Mouse (Mus musculus) heart, embryonic 13.5 days (tissue): ENCODE measurements around the gene Ezh1. TPM values are rescaled to one million over a fixed set of nuclear protein-coding genes. Genes with fewer than 3 reads are reported as not detected.

Source experiments
- ATAC-seq: fragments of 200-750 bp; cut with Nextera tagmentation; 2 replicates; pipeline ENCODE4 v1.8.0; 2017; ENCODE audit warnings: moderate TSS enrichment; ENCODE audit not compliant: insufficient number of reproducible peaks, low FRiP score, low TSS enrichment; ENCODE audit errors: extremely low read depth
- H3K27ac ChIP-seq: fragments of 300-500 bp; sonication (generic); replicated peaks from 2 replicates; pipeline ENCODE4 v1.5.1; 2015; ENCODE audit warnings: moderate library complexity, mild to moderate bottlenecking, inconsistent platforms
- H3K27me3 ChIP-seq: fragments of 300-500 bp; sonication (generic); replicated peaks from 2 replicates; pipeline ENCODE4 v1.6.1; 2015; ENCODE audit warnings: mild to moderate bottlenecking, inconsistent platforms
- H3K36me3 ChIP-seq: fragments of 300-500 bp; sonication (generic); 2 replicates; pipeline ENCODE4 v1.6.1; 2015; ENCODE audit warnings: mild to moderate bottlenecking, inconsistent platforms
- H3K4me1 ChIP-seq: fragments of 300-500 bp; sonication (generic); 2 replicates; pipeline ENCODE4 v1.6.1; 2015; ENCODE audit warnings: inconsistent platforms
- H3K4me2 ChIP-seq: fragments of 300-500 bp; sonication (generic); 2 replicates; pipeline ENCODE4 v1.6.1; 2015; ENCODE audit warnings: inconsistent platforms, mild to moderate bottlenecking, moderate library complexity
- H3K4me3 ChIP-seq: fragments of 300-500 bp; sonication (generic); 2 replicates; pipeline ENCODE4 v1.5.1; 2015; ENCODE audit warnings: moderate library complexity, mild to moderate bottlenecking, inconsistent platforms
- H3K9ac ChIP-seq: fragments of 300-500 bp; sonication (generic); 2 replicates; pipeline ENCODE4 v1.6.1; 2015; ENCODE audit warnings: inconsistent platforms, mild to moderate bottlenecking, moderate library complexity
- H3K9me3 ChIP-seq: fragments of 300-500 bp; sonication (generic); 2 replicates; pipeline ENCODE4 v1.6.1; 2016; ENCODE audit warnings: inconsistent platforms
- WGBS: fragments of 180-500 bp; shearing (Covaris S2); methylation state at CpG from one replicate; pipeline ENCODE4 v1.1.7; 2015; ENCODE audit warnings: mixed read lengths; 5-methylcytosine and 5-hydroxymethylcytosine counted together
- polyA plus RNA-seq: library from polyadenylated mRNA; unstranded; fragments of >200 nt; fragmentation: Nextera tagmentation; extraction: Ambion mirVana; gene quantifications from 2 replicates; pipeline ENCODE4 v1.2.1, GENCODE M21; 2015

The Ezh1 gene
- polyA plus RNA-seq, 1 experiment from 2014 or later = 11.7 TPM

- Histone ChIP-seq H3K4me3 (no peak overlapping the region), H3K27me3 (peaks cover 70% of the 10 kb centered on the region), H3K9me3 (no peaks in the 10 kb centered on the region), H3K36me3 (no peaks in the 10 kb centered on the region), H3K9ac (no peak overlapping the region; the same call in 1 of the 2 replicates), H3K27ac (no peak overlapping the region), H3K4me2 (no peak overlapping the region), H3K4me1 (peaks cover 34% of the 10 kb centered on the region)
- ATAC-seq = no peak
- 76% methylated on average over 15 of the region's 15 CpGs for WGBS
These were observed 47.0 kb downstream of the Ezh1 start for GRCm38 (mm10) chr11:101179306-101179705.

- Histone ChIP-seq H3K36me3 (no peaks in the 10 kb centered on the region), H3K9ac (0 out of 2 replicates have a peak overlapping the region, but pooled peaks have one; percentile 34), H3K4me3 (no peak overlapping the region), H3K27ac (no peak overlapping the region), H3K4me1 (peaks cover 43% of the 10 kb centered on the region), H3K9me3 (no peaks in the 10 kb centered on the region), H3K4me2 (peak overlapping the region; percentile 33), H3K27me3 (peaks cover 73% of the 10 kb centered on the region)
- no peak for ATAC-seq
- 56% methylated on average over 36 of the region's 36 CpGs for whole genome bisulfite sequencing
These were observed 47.9 kb downstream of the Ezh1 start for GRCm38 (mm10) chr11:101178061-101179058.

GRCm38 (mm10) chr11:101176933-101177773 lies 49.1 kb downstream of the Ezh1 start:
- 0 out of 2 replicates have a peak, but pooled peaks have one; percentile 8 for ATAC-seq
- H3K36me3 ChIP-seq = no peaks in the 10 kb centered on the region
- H3K27me3 ChIP-seq = peaks cover 66% of the 10 kb centered on the region
- no peak overlapping the region for H3K9ac ChIP-seq
- WGBS = 33% methylated on average over 22 of the region's 22 CpGs
- peaks cover 54% of the 10 kb centered on the region for H3K4me1 ChIP-seq
- peak overlapping the region; percentile 44; the same call in 1 of the 2 replicates for H3K4me3 ChIP-seq
- peak overlapping the region; percentile 97 for H3K4me2 ChIP-seq
- no peak overlapping the region for H3K27ac ChIP-seq
- H3K9me3 ChIP-seq = no peaks in the 10 kb centered on the region

GRCm38 (mm10) chr11:101176117-101176691 lies 50.1 kb downstream of the Ezh1 start:
- H3K36me3 ChIP-seq = no peaks in the 10 kb centered on the region
- peaks cover 58% of the 10 kb centered on the region for H3K4me1 ChIP-seq
- peak overlapping the region; percentile 73 for H3K9ac ChIP-seq
- H3K4me2 ChIP-seq = peak overlapping the region; percentile 97
- no peak for ATAC-seq
- no peak overlapping the region for H3K27ac ChIP-seq
- WGBS = 1% methylated on average over 25 of the region's 25 CpGs
- H3K27me3 ChIP-seq = peaks cover 58% of the 10 kb centered on the region
- H3K4me3 ChIP-seq = peak overlapping the region; percentile 44
- H3K9me3 ChIP-seq = no peaks in the 10 kb centered on the region

GRCm38 (mm10) chr11:101175636-101176116 lies 50.6 kb downstream of the Ezh1 start:
- H3K4me2 ChIP-seq = peak overlapping the region; percentile 97
- peak overlapping the region; percentile 44 for H3K4me3 ChIP-seq
- 13% methylated on average over 11 of the region's 11 CpGs for WGBS
- H3K4me1 ChIP-seq = peaks cover 59% of the 10 kb centered on the region
- H3K9ac ChIP-seq = peak overlapping the region; percentile 73
- H3K9me3 ChIP-seq = no peaks in the 10 kb centered on the region
- no peaks in the 10 kb centered on the region for H3K36me3 ChIP-seq
- ATAC-seq = no peak
- H3K27me3 ChIP-seq = peaks cover 57% of the 10 kb centered on the region
- no peak overlapping the region for H3K27ac ChIP-seq

GRCm38 (mm10) chr11:101174851-101175628 lies 51.2 kb downstream of the Ezh1 start, which contains the start of gene Ccr10:
Gene Ccr10, minus strand, starts transcription at chr11:101175443.
- 26% methylated on average over 14 of the region's 14 CpGs for WGBS
- Histone ChIP-seq H3K27me3 (peaks cover 55% of the 10 kb centered on the region), H3K4me1 (peaks cover 65% of the 10 kb centered on the region), H3K9ac (peak within 1 kb of the TSS; percentile 79), H3K9me3 (no peaks in the 10 kb centered on the region), H3K4me3 (peak within 1 kb of the TSS; percentile 44), H3K27ac (peak within 1 kb of the TSS; percentile 76; the same call in 1 of the 2 replicates), H3K4me2 (peak within 1 kb of the TSS; percentile 97), H3K36me3 (no peaks in the 10 kb centered on the region)
- no peak for ATAC-seq

GRCm38 (mm10) chr11:101174389-101174745 lies 51.9 kb downstream of the Ezh1 start:
- Histone ChIP-seq H3K36me3 (no peaks in the 10 kb centered on the region), H3K27me3 (peaks cover 56% of the 10 kb centered on the region), H3K27ac (peak overlapping the region; percentile 76; the same call in 1 of the 2 replicates), H3K4me2 (peak overlapping the region; percentile 97), H3K9ac (peak overlapping the region; percentile 79), H3K4me1 (peaks cover 68% of the 10 kb centered on the region), H3K4me3 (peak overlapping the region; percentile 43), H3K9me3 (no peaks in the 10 kb centered on the region)
- 42% methylated on average over 9 of the region's 9 CpGs for WGBS
- ATAC-seq = no peak

- Histone ChIP-seq H3K9ac (peak overlapping the region; percentile 79), H3K4me2 (peak overlapping the region; percentile 97), H3K27me3 (peaks cover 56% of the 10 kb centered on the region), H3K4me3 (peak overlapping the region; percentile 43), H3K4me1 (peaks cover 73% of the 10 kb centered on the region), H3K9me3 (no peaks in the 10 kb centered on the region), H3K27ac (peak overlapping the region; percentile 76), H3K36me3 (no peaks in the 10 kb centered on the region)
- ATAC-seq = 0 out of 2 replicates have a peak, but pooled peaks have one; percentile 32
- WGBS = 2% methylated on average over 61 of the region's 61 CpGs
These were observed 52.5 kb downstream of the Ezh1 start for GRCm38 (mm10) chr11:101173631-101174388.

GRCm38 (mm10) chr11:101173112-101173511 lies 53.2 kb downstream of the Ezh1 start:
- H3K9me3 ChIP-seq = no peaks in the 10 kb centered on the region
- WGBS = 9% methylated on average over 11 of the region's 11 CpGs
- H3K27me3 ChIP-seq = peaks cover 56% of the 10 kb centered on the region
- H3K4me1 ChIP-seq = peaks cover 80% of the 10 kb centered on the region
- peak overlapping the region; percentile 97 for H3K4me2 ChIP-seq
- ATAC-seq = no peak
- H3K4me3 ChIP-seq = peak overlapping the region; percentile 43
- peak overlapping the region; percentile 79 for H3K9ac ChIP-seq
- H3K36me3 ChIP-seq = peaks cover 2% of the 10 kb centered on the region
- H3K27ac ChIP-seq = peak overlapping the region; percentile 76
